Mouse (Mus musculus) lung, postnatal 36 days (tissue): ENCODE data around the gene Slc25a13.

Experiments
- DNase-seq: peaks from one replicate; pipeline ENCODE4 v3.0.0; 2022; ENCODE audit warnings: mixed read lengths

Slc25a13 gene

GRCm38 (mm10) chr6:6107419-6107966 lies 109.5 kb downstream of the Slc25a13 start:
- DNase-seq = no peak

DNA sequence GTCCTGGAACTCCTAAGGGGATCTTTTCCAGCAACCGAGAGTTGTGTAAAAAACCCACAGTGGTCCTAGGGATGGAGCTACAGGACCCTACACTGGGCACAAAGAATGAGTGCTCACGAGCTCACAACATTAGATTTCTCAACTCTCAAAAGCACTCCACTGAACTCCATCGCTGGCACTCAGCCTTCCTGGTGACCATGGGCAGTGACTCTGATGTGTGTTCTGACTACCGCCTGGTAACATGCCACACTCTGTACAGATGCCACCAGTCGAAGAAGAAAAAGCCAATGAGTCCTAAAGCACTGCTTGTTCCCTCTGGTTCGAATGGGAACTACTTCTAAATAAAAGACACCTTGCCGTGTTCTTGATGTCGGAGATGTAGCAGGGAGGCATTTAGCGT lies 111.4 kb downstream of the Slc25a13 start:
- DNase-seq = peak; percentile 35

- no peak for DNase-seq
These were observed 113.5 kb downstream of the Slc25a13 start for GRCm38 (mm10) chr6:6103469-6103868.

DNA sequence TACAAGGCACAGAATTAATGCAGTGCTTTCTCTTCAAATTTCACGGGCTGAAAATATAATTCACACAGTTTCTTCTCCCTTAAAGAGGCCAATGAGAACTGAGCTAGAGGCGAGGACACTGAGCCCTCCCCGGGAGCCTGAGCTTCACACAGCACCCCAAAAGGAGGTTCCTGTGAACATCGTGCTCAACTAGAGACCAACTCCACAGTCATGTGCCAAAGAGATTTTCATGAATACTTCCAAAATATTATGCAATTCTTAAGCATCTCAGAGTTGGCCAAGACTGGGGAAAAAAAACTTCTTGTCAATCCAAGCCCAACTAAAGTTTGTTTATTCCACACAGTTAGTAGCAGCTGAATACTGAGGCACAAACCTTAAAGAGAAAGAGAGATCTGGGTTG lies 115.4 kb downstream of the Slc25a13 start:
- DNase-seq = peak; percentile 41

DNA sequence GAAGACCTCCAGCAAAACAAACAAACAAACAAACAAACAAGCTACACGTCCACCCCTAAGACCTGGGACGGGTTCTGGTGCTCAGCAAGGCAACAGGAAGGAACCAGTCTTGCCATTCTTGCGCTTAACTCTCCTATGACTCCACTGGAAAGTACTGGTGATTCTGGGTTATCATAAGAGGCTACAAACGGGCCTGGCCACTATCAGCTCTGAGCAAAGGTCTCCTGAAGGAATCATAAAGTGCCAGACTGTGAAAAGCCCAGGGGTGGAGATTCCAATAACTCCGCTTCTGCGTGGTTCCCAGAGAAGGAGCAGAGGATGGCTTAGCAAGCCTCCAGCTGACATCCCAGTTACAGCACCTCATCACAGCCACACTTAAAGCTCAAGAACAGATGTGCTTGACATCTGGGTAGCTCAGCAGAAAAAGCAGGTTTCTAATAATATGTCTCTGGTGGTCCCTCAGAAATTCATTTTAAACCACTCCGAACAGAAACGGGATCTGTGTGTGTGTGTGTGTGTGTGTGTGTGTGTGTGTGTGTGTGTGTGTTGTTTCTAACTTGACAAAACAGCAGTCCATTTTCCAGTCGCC lies 116.0 kb downstream of the Slc25a13 start:
- peak; percentile 51 for DNase-seq

DNA sequence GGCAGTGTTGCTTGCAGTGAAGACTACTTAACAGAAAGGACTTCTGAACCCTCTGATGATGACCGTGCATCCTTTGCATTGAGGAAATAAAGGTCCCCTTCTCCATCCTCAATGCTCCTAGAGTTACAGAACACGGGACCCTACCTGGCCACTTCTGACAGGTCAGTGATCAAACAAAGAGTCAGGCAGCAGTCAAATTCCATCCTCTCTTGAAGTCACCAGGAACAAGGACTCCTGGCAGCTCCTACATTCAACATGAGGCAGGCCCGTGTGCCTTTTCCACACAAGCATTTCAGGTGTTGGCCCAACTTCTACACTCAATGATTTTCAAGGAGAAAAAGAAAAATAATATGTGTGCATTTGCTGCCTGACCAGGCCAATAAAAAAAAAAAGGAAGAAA lies 123.0 kb downstream of the Slc25a13 start:
- no peak for DNase-seq

GRCm38 (mm10) chr6:6093522-6093921 lies 123.5 kb downstream of the Slc25a13 start:
- no peak for DNase-seq

DNA sequence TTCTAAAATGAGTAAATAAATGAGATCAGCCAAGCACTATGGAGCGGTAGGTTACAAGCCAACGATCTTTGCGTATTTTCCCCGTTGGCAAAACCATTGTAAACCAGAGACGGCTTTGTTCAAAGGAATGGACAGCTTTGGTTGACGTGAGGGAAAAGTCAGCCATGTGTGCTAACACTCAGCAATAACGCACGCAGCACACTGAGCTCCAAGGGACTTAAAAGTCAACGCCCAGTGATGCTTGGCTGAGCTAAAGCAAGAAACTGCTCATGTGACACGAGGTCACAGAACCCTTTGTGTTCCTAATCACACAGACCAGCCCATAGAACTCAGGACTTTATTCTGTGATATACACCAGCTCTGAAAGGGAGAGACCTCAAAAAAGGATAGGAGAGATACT lies 124.5 kb downstream of the Slc25a13 start:
- no peak for DNase-seq

GRCm38 (mm10) chr6:6091016-6091415 lies 126.0 kb downstream of the Slc25a13 start:
- DNase-seq = peak; percentile 23

DNA sequence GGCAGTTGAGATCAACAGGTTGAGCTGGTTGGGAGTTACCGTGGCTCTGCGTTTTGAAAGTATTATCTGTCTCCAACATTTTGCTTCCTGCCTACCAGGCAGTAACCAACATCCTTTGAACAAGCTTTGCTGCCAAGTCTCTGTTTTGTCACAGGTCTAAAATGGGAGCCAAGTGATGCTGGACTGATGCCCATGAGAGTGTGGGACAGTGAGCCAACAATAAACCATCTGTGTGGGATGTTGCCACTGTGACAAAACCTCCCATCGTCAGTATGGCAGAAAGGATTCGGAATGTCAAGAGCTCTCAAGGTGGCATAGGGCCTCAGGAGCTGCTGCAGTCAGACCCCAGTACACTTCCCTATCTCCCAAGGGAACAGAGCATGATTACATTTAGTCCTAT lies 128.8 kb downstream of the Slc25a13 start:
- DNase-seq = peak; percentile 46

DNA sequence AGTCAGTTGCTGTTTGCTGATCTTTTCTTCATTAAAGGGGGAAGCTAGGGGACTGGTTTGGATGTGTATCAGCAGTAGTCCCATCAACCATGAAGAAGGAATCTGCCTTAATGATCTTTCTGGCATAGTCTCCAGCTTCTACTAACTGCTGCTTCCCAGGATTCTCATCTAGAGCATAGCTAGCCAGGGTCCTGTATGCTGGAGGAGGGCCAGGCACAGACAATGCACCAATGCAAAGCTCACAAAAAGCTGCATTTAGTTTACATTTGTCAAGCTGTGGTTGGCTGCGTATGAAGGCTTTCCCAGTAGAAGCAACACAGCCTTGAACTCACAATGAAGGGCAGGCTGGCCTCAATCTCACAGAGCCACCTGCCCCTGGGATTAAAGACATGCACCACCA lies 136.5 kb downstream of the Slc25a13 start:
- no peak for DNase-seq

DNA sequence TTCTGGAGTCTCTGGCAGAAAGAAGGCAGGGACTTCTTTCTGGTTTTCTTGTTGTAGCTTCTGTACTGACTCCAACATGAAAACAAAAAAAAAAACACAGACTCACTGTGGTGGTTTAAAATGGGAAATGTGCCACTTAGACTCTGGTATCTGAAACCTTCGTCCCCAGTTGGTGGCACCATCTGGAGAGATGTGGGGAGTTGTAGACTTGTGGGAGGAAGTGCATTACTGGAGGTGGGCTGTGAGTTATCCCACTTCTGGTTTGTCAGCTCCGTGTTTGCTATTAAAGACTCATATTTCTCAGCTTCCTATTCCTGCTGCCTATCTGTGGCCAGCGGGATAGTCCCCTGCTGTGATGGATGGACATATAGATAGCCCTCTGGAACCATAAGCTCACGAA lies 139.7 kb downstream of the Slc25a13 start:
- no peak for DNase-seq

DNA sequence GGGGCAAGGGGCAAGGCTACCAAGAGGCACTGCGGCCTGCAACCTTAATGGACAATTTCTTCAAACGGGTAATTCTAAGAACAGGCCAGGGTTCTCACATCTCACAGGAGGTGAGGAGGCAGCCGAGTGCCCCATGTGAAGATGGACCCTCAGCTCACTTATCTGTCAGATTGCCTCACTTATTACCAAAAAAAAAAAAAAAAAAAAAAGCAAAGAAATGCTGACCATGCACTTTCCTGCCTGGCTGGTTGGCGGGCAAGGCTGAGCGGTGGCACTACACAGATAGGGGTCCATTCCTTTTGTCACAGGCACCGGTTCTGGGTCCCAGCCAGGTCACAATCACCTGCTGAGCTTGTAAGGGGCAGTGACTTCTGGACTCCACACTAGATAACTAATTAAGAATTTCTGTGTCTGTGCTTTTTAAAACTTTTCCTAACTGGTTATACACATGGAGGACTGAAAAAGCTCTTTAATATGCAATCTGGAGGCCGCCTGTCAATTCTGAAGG lies 141.0 kb downstream of the Slc25a13 start:
- no peak for DNase-seq

- no peak for DNase-seq
These were observed 145.9 kb downstream of the Slc25a13 start for GRCm38 (mm10) chr6:6071038-6071437.

- no peak for DNase-seq
These were observed 147.0 kb downstream of the Slc25a13 start for GRCm38 (mm10) chr6:6070015-6070414.

DNA sequence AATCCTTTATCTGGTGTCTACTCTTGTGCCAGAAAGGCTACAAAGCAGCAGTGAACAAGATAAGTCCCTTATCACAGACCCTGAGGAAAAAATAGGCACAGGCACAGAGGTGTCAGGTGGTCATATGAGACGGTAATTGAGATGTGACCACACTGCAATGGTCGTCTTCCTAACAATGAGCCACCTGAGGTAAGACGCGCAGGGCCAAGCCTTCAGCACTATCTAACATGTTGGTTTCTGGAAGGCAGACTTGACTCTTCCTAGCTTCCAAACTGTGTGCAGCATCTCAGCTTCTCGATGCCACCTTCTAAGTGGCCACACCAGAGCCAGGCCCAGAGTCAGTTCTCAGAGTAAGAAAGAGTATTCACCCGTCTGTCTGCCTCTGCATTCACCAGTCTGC lies 149.8 kb downstream of the Slc25a13 start:
- DNase-seq = no peak

GRCm38 (mm10) chr6:6058548-6058947 lies 158.4 kb downstream of the Slc25a13 start:
- no peak for DNase-seq

GRCm38 (mm10) chr6:6053946-6054345 lies 163.0 kb downstream of the Slc25a13 start:
- no peak for DNase-seq

DNA sequence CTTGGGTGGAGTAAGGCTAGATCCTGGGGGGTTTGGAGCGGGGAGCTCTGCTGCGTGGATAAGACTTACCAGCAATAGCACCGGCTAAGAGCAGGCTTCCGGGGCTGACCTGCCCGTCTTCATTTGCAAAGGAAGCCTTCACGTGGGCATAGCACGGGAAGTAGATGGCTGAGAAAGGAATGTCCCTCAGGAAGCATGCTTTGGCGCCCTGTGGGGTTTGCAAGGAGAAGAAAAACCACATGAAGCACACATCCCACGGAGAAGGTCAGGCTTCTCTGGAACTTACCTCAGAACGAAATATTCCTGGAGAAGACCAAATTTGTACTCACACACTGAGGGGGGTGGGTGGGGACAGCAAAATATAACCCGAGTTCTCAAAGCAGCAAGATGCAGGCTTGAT lies 164.3 kb downstream of the Slc25a13 start:
- no peak for DNase-seq

- DNase-seq = no peak
These were observed 170.1 kb downstream of the Slc25a13 start for GRCm38 (mm10) chr6:6046729-6047424.

- no peak for DNase-seq
These were observed 178.0 kb downstream of the Slc25a13 start for GRCm38 (mm10) chr6:6038773-6039550.

GRCm38 (mm10) chr6:6027664-6028063 lies 189.3 kb downstream of the Slc25a13 start:
- no peak for DNase-seq

- no peak for DNase-seq
These were observed 193.0 kb downstream of the Slc25a13 start for GRCm38 (mm10) chr6:6023976-6024375.

DNA sequence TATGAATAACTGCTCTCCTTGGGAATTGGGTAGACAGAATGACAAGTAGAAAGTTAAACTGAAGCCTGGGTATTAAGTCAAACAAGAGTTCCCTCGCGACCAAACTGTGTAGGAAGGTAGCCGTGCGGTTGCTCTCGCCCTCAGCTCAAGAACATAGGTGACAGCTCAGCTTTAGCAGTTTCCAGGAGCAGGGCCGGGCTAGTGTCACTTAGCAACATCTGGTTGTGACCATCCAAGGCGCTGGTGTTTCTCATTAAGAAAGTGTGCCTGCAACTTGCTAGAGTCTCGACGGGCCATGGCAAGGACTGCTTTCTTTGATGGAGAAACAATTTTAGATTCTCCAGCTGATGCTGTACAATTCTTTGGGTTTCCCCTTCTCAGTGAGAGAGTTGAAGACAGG lies 200.0 kb downstream of the Slc25a13 start:
- no peak for DNase-seq
